Mouse (Mus musculus) midbrain, embryonic 12.5 days (tissue): ENCODE results near the gene Nr2e1. TPM values are rescaled to one million over a fixed set of nuclear protein-coding genes. Genes with fewer than 3 reads are reported as not detected.

Experiments
- ATAC-seq: fragments of 200-750 bp; cut with Nextera tagmentation; 2 replicates; pipeline ENCODE4 v1.8.0; 2017; ENCODE audit warnings: low read depth, moderate TSS enrichment, moderate library complexity; ENCODE audit not compliant: low FRiP score
- H3K27ac ChIP-seq: fragments of 300-500 bp; sonication (generic); replicated peaks from 2 replicates; pipeline ENCODE4 v1.5.1; 2016; ENCODE audit warnings: mild to moderate bottlenecking
- H3K27me3 ChIP-seq: fragments of 300-500 bp; sonication (generic); 2 replicates; pipeline ENCODE4 v1.6.1; 2016; ENCODE audit warnings: mild to moderate bottlenecking
- H3K36me3 ChIP-seq: fragments of 300-500 bp; sonication (generic); 2 replicates; pipeline ENCODE4 v1.6.1; 2016
- H3K4me1 ChIP-seq: fragments of 300-500 bp; sonication (generic); 2 replicates; pipeline ENCODE4 v1.6.1; 2016
- H3K4me2 ChIP-seq: fragments of 300-500 bp; sonication (generic); replicated peaks from 2 replicates; pipeline ENCODE4 v1.6.1; 2016; ENCODE audit warnings: mild to moderate bottlenecking, moderate library complexity
- H3K4me3 ChIP-seq: fragments of 300-500 bp; sonication (generic); 2 replicates; pipeline ENCODE4 v1.5.1; 2016; ENCODE audit warnings: mild to moderate bottlenecking
- H3K9ac ChIP-seq: fragments of 300-500 bp; sonication (generic); replicated peaks from 2 replicates; pipeline ENCODE4 v1.6.1; 2016; ENCODE audit warnings: mild to moderate bottlenecking, moderate library complexity
- H3K9me3 ChIP-seq: fragments of 300-500 bp; sonication (generic); 2 replicates; pipeline ENCODE4 v1.6.1; 2016; ENCODE audit warnings: mild to moderate bottlenecking
- WGBS: fragments of 180-500 bp; shearing (Covaris S2); methylation state at CpG from one replicate; pipeline ENCODE4 v1.1.7; 2016; 5-methylcytosine and 5-hydroxymethylcytosine counted together
- polyA plus RNA-seq: library from polyadenylated mRNA; unstranded; fragments of >200 nt; fragmentation: Nextera tagmentation; extraction: Ambion mirVana; gene quantifications from 2 replicates; pipeline ENCODE4 v1.2.1, GENCODE M21; 2016

Nr2e1 gene
- 35.2 and 46.5 TPM in 2 replicates for polyA plus RNA-seq

DNA sequence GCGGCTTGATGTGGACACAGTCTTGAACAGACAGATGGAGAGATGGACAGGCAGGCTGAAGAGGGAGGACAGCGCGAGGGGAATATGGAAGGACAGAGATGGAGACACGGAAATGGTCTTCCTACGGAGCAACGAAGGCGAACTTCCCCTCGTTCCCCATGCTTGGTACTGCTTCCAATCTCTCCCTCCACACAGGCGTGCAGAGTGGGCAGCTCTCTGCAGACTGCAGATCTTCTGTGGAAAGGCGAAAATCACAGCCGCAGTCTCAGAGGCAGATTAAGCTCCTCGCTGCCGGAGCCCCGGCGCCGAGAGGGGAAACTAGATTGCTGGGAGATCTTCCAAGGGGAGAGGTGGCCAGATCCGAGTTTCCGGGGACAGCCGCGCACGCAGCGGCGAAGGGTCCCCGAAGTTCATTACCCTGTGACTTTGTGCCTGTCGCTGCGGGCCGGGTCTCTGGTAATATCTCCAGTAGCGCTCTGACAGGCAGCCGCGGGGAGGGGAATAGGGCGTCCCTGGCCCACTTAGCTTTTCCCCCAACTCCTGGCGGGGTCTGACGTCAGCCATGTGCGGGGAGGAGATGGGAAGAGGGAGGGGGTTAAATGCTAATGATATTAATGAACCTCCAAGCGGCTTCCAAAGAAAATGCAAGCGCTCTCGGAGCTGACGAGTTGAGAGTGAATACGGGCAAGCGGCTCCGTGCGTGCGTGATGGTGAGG lies at the start of gene Nr2e1, which contains the start of gene Ostm1:
TSS of gene Nr2e1 (minus strand) at position 476 of the 716 bp plus-strand sequence.
TSS of gene Ostm1 (plus strand) at position 666 of the 716 bp plus-strand sequence.
- ATAC-seq: peak; percentile 53; the same call in 1 of the 2 replicates
- peak within 1 kb of the TSS; percentile 78 for H3K9ac ChIP-seq
- H3K9me3 ChIP-seq: 0 out of 2 replicates have a peak, but pooled peaks cover 4% of the 10 kb centered on the region
- H3K4me3 ChIP-seq: peak within 1 kb of the TSS; percentile 60
- no peaks in the 10 kb centered on the region for H3K36me3 ChIP-seq
- WGBS: under 1% methylated on average over 43 of the region's 43 CpGs
- H3K4me2 ChIP-seq: peak within 1 kb of the TSS; percentile 74
- peak within 1 kb of the TSS; percentile 67 for H3K27ac ChIP-seq
- peaks cover 90% of the 10 kb centered on the region for H3K27me3 ChIP-seq
- peaks cover 73% of the 10 kb centered on the region for H3K4me1 ChIP-seq

DNA sequence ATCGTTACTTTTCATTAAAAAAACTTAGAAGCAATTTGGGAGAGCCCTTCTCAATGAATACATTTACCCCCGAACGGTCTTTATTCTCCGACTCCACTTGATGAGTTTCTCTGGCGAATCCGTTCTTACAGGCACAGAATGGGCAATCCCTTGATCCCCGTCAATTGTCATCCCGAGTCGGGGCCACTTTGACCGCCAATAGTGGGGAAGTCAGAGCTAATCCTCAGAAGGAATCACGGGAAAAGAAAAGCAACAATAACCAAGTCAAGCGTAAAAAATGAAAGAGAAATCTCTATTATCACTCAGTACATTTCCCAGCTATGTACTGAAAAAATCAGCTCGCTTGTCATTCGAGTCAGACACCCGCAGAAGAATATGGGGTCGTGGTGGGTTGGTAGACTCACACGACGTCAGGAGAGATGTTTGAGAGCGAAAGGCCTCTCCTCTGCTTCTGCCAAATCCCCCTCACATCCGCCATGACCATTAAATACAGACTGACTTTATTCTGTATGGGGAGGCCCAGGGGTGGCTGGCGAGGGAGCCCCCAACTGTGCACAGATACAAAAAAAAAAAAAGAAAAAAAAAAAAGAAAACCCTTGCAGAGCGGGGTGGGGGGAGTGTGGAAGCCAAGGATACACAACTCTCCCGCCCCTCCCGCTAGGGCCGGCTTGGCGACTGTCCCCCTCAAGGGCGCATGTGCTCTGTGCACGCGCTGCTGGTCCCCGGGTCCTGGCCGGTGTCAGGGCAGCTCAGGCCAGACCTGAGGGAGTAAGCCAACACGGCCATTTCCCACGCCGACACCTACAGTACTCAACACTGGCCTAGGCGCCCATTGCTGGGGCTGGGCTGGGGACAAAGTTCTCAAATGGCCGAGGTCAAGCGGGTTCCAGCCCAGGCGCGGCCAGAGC lies 49.3 kb upstream of the Nr2e1 start:
- no peaks in the 10 kb centered on the region for H3K36me3 ChIP-seq
- under 1% methylated on average over 38 of the region's 39 CpGs for WGBS
- H3K9ac ChIP-seq: 0 out of 2 replicates have a peak overlapping the region, but pooled peaks have one; percentile 35
- H3K4me1 ChIP-seq: peaks cover 73% of the 10 kb centered on the region
- H3K9me3 ChIP-seq: no peaks in the 10 kb centered on the region
- H3K4me2 ChIP-seq: peak overlapping the region; percentile 52
- peak overlapping the region; percentile 76 for H3K27ac ChIP-seq
- peak overlapping the region; percentile 33 for H3K4me3 ChIP-seq
- ATAC-seq: peak; percentile 67
- H3K27me3 ChIP-seq: peaks cover 93% of the 10 kb centered on the region

DNA sequence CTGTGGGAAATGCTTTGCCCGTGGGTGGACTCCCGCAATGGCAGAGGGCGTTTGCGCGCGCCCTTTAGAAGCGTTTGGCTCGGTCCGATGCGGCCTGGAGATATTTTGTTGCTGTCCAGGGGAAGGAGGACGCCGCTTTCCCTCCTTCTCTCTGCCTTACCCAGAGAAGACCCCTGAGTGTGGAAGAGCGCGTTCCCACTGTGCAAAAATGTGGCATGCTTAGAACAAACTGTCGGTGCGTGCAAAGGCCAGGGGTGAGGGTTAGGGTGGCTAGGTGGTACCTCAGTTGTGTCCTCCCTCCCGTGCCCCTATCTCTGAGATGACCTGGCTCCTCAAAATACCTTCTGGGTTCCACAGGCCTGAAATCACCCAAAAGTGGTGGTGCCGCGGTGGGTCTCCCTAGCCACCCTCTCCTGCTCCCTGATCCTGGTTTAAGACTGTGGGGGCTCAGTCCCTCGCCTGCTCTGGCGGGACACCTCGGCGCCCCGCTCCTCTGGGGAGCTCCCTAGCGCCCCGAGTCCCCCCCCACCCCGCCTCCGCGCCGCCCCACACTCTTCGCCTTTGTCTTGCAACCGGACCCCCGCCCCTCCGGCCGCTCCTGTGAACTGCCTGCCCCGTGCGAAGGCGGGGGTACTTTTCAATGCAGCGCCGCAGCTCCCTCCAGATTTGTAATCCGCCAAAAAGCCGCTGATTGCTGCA lies 48.5 kb upstream of the Nr2e1 start:
- Histone ChIP-seq H3K4me2 (peak overlapping the region; percentile 52), H3K4me1 (peaks cover 71% of the 10 kb centered on the region), H3K9me3 (no peaks in the 10 kb centered on the region), H3K4me3 (peak overlapping the region; percentile 33), H3K36me3 (no peaks in the 10 kb centered on the region), H3K9ac (peak overlapping the region; percentile 35), H3K27me3 (peaks cover 93% of the 10 kb centered on the region), H3K27ac (peak overlapping the region; percentile 76)
- ATAC-seq: peak; percentile 38
- WGBS: 1% methylated on average over 42 of the region's 42 CpGs

DNA sequence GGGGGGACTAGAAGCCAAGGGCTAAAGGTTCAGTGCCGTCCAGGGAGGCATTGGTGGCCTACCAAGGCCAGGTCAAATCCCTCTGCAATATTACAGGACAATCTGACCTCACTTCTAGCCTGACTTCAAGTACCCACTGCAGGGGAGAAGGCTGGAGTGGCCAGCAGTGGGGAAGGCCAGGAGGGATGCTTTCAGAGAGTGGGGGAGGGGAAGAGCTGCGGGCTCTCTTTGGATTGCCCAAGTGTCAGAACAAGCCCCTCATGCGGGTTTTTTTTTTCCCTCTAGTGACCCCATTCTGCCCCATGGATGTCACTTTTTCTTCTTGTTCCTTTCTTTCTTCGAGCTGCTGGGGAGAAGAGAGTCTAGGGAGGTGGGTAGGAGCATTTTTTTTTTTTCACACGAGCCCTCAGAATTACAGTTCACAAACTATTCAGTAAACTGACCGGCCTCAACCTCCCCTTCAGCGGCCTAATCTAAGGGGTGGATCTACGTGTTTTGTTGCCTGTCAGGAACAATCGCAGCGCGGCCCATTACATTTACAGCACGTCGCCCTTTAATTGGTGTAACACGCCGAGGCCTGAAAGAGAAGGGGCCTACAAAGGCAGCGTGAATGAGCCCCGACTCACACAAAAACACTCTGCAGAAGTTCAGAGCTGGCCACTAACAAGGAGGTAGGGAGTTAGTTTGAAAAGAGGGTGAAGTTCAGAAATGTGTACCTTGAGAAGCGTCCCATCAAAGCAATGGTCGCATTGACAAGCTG lies 47.3 kb upstream of the Nr2e1 start:
- WGBS: under 1% methylated on average over 19 of the region's 19 CpGs

DNA sequence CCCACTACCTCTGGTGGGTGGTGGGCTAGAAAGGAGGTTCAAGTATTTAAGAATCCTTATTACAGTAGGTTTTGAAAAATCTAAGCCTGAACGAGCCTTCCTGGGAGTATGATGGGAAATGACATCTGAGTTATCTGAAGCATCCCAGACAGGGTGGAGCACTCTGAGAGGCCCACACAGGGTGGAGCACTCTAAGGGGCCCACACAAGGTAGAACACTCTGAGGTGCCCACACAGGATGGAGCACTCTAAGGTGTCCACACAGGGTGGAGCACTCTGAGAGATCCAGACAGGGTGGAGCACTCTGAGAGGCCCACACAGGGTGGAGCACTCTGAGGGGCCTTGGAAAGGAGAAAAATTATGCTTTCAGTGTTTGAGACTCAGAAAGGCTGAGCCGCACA lies 42.5 kb upstream of the Nr2e1 start:
- no peak overlapping the region for H3K27ac ChIP-seq
- peaks cover 16% of the 10 kb centered on the region for H3K4me1 ChIP-seq
- H3K36me3 ChIP-seq: no peaks in the 10 kb centered on the region
- H3K4me3 ChIP-seq: no peak overlapping the region
- H3K9me3 ChIP-seq: no peaks in the 10 kb centered on the region
- no peak overlapping the region for H3K4me2 ChIP-seq
- WGBS: 86% methylated on average over 2 of the region's 2 CpGs
- peaks cover 81% of the 10 kb centered on the region for H3K27me3 ChIP-seq
- no peak for ATAC-seq
- H3K9ac ChIP-seq: no peak overlapping the region

More for the DNA sequence above, 47.3 kb upstream of the Nr2e1 start:
- H3K4me3 ChIP-seq: no peak overlapping the region
- H3K27me3 ChIP-seq: peaks cover 95% of the 10 kb centered on the region
- H3K9me3 ChIP-seq: no peaks in the 10 kb centered on the region
- peak overlapping the region; percentile 52 for H3K4me2 ChIP-seq
- peak overlapping the region; percentile 76 for H3K27ac ChIP-seq
- no peak overlapping the region for H3K9ac ChIP-seq
- H3K36me3 ChIP-seq: no peaks in the 10 kb centered on the region
- H3K4me1 ChIP-seq: peaks cover 62% of the 10 kb centered on the region
- ATAC-seq: peak; percentile 35

DNA sequence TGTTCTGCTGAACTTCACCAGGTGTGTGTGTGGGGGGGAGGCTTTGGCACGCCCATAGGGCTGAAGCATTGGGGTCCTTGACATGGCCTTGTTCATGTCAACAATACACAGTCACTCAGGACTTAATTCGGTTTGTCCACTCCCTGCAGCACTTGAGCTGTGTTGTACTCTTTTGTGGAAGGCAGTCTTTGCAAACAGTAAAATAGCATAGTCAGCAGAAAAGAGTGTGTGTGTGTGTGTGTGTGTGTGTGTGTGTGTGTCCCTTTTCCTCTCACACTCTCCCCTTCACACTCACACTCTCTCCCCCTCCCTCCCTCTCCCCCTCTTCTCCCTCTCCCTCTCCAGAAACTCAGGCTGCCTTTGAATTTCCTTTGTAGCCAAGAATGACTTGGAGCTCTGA lies 34.9 kb upstream of the Nr2e1 start:
- Histone ChIP-seq H3K36me3 (no peaks in the 10 kb centered on the region), H3K4me1 (peaks cover 34% of the 10 kb centered on the region), H3K27me3 (peaks cover 76% of the 10 kb centered on the region), H3K27ac (no peak overlapping the region), H3K9me3 (no peaks in the 10 kb centered on the region), H3K4me2 (no peak overlapping the region), H3K9ac (0 out of 2 replicates have a peak overlapping the region, but pooled peaks have one; percentile 16), H3K4me3 (no peak overlapping the region)
- WGBS: 47% methylated on average over 2 of the region's 2 CpGs
- no peak for ATAC-seq

DNA sequence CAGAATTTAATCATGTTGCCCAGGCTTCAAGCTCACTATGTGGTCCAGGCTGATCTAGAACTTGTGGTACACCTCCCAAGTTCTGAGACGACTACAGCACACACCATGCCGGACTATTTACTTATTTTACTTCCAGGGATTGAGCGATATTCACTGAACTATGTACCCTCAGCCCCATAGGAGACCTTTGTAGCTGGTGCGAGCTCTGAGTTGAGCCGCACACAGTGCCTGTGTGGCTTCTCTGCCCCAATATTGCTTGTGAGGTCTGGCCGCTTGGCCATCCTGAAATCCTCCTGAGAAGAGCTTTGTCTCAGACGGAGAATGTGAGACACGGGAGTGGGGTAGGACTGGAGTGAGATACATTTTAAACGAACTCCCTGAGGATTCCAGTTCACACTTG lies 31.3 kb upstream of the Nr2e1 start:
- Histone ChIP-seq H3K9me3 (no peaks in the 10 kb centered on the region), H3K9ac (no peak overlapping the region), H3K27me3 (peaks cover 83% of the 10 kb centered on the region), H3K4me3 (no peak overlapping the region), H3K36me3 (no peaks in the 10 kb centered on the region), H3K4me1 (peaks cover 39% of the 10 kb centered on the region), H3K4me2 (no peak overlapping the region), H3K27ac (no peak overlapping the region)
- 14% methylated on average over 9 of the region's 9 CpGs for WGBS
- no peak for ATAC-seq

DNA sequence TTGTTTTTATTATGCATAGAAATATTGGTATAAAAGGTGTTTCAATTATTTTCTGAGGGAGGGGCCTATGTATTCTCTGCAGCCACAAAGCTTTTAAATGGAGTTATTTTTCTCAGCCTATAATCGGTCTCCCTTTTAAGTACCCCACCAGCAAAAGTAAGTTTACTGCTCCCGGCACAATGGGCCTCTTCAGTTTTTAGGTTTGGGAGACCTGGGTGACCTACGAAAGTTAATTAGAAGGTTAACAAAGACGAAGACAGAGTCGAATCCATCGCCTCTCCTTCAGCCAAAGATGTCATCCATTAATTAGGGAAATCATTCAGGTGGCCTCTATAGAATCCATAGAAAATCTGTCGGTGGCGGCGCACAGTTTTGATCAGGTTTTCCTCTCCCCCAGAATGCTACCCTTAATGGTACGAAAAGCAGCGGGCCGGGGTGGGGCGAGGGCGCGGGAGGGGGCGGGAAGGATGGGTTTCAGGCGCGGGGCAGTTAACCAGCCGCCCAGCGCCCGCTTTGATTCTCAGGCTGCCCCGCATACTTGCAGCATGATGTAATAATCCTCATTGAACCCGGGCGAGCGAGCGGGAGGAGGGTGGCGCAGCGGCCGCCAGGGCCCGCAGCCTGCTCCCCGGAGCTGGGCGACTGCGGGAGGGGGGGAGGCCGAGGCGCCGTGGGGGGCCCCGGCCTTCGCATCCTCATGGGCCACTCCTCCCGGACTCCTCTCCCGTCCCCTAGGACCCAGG lies 30.4 kb upstream of the Nr2e1 start:
- H3K36me3 ChIP-seq: no peaks in the 10 kb centered on the region
- H3K9ac ChIP-seq: peak overlapping the region; percentile 52
- peaks cover 34% of the 10 kb centered on the region for H3K4me1 ChIP-seq
- ATAC-seq: peak; percentile 80
- peak overlapping the region; percentile 71 for H3K4me2 ChIP-seq
- under 1% methylated on average over 39 of the region's 40 CpGs for WGBS
- H3K4me3 ChIP-seq: peak overlapping the region; percentile 43
- H3K27ac ChIP-seq: no peak overlapping the region
- no peaks in the 10 kb centered on the region for H3K9me3 ChIP-seq
- H3K27me3 ChIP-seq: peaks cover 83% of the 10 kb centered on the region

DNA sequence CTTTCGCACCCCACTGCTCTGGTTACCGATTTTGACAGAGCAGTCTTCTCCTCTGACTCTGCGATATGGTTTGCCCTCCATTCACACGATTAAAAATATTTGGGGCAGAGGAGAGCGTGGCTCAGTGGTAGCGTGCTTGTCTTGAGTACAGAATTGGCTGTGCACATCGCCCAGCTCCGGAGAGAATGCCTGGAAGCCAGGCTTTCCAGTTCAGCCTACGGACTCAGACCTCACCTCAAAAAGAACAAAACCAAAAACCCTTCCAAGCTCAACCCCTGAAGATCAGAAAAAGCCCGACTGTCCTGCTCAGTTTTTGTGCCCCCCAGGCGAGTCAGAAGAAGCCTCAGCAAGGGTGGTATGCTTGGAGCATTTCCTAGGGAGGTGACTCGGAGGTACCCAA lies 29.6 kb upstream of the Nr2e1 start:
- ATAC-seq: no peak
- Histone ChIP-seq H3K9ac (no peak overlapping the region), H3K4me3 (no peak overlapping the region), H3K36me3 (no peaks in the 10 kb centered on the region), H3K27me3 (peaks cover 78% of the 10 kb centered on the region), H3K27ac (no peak overlapping the region; the same call in 1 of the 2 replicates), H3K4me2 (peak overlapping the region; percentile 71), H3K4me1 (peaks cover 27% of the 10 kb centered on the region), H3K9me3 (no peaks in the 10 kb centered on the region)
- WGBS: 9% methylated on average over 12 of the region's 12 CpGs

DNA sequence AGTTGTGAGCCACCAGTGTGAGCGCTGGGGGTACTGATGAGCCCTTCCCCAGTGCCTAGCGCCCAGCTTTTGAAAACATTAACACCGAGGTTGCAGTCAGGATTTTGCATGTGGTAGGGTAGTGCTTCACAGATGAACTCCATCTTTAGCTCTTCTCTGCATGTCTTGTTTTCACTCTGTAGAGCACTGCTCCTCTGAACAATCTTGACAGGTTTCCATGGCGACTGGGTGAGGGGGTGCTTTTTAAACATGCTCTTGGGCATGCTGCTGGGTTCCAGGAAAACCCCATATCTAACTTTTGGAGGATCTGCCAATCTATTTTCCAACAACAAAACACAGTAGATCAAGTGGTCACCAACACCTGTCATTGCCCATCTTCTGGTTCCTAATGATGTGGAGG lies 23.3 kb upstream of the Nr2e1 start:
- Histone ChIP-seq H3K9me3 (peaks cover 18% of the 10 kb centered on the region; the same call in 1 of the 2 replicates), H3K4me3 (no peak overlapping the region), H3K4me2 (no peak overlapping the region), H3K27me3 (peaks cover 35% of the 10 kb centered on the region), H3K9ac (no peak overlapping the region), H3K36me3 (no peaks in the 10 kb centered on the region; the same call in 1 of the 2 replicates), H3K27ac (no peak overlapping the region), H3K4me1 (no peaks in the 10 kb centered on the region)
- no peak for ATAC-seq
- WGBS: 67% methylated on average over 4 of the region's 4 CpGs
